Mouse (Mus musculus) megakaryocyte, embryonic 14.5 days (primary cell): ENCODE data around the gene Spryd3. TPM values are rescaled to one million over a fixed set of nuclear protein-coding genes. Genes with fewer than 3 reads are reported as not detected.

Source experiments
- H3K27me3 ChIP-seq: replicated peaks from 2 replicates; pipeline ENCODE3; 2012; ENCODE audit warnings: inconsistent platforms
- H3K36me3 ChIP-seq: replicated peaks from 2 replicates; pipeline ENCODE3; 2012; ENCODE audit warnings: low read length, inconsistent platforms, mixed read lengths
- H3K4me1 ChIP-seq: 2 replicates; pipeline ENCODE4 v1.6.1; 2012; ENCODE audit warnings: inconsistent platforms
- H3K4me3 ChIP-seq: replicated peaks from 2 replicates; pipeline ENCODE3; 2012; ENCODE audit warnings: moderate library complexity, mild to moderate bottlenecking, inconsistent platforms
- H3K9me3 ChIP-seq: 2 replicates; pipeline ENCODE4 v1.6.1; 2012; ENCODE audit warnings: inconsistent platforms
- FLI1 ChIP-seq: IDR thresholded peaks from 2 replicates; pipeline ENCODE4 v1.6.1; 2012; ENCODE audit warnings: low read length, inconsistent platforms, mixed read lengths
- GATA1 ChIP-seq: IDR thresholded peaks from 3 replicates; pipeline ENCODE4 v1.6.1; 2012; ENCODE audit warnings: mixed read lengths, low read length, inconsistent platforms, borderline replicate concordance
- polyA plus RNA-seq: library from polyadenylated mRNA; stranded (reverse); fragments of >175 nt; gene quantifications from 2 replicates; pipeline ENCODE4 v1.2.3, GENCODE M21; 2012; ENCODE audit warnings: low replicate concordance; ENCODE audit not compliant: insufficient read depth

Spryd3 gene
- polyA plus RNA-seq, 1 experiment: 25.9 TPM

DNA sequence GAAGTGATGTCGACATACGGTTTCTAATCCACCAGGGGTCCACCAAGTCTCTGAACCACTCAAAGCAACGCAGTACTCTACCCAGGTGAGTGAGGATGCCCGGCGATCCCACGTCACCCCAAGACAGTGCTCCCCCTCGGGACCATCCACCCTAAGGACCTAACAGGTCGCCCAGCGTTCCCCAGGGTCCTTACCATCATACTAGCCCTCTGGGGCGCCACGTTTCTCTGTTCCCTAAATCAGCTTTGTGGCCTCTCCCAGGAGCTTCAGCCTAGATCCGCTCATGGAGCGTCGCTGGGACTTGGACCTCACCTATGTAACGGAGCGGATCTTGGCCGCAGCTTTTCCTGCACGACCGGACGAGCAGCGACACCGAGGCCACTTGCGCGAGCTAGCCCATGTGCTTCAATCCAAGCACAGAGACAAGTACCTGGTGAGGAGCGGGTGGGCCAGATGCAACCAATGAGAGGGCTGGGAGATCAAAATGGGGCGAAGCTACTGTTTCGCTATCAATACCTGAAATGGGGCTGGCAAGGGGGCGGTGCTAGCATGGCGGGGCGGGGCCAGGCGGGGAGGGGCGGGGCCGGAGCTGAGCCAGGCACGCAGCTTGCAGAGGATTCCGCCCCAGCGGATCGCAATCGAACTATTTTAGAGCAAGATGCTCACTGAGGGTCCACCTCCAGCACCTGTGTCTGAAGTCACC, 29.1 kb downstream of the Spryd3 start:
- Histone ChIP-seq H3K9me3 (no peaks in the 10 kb centered on the region), H3K4me3 (peak overlapping the region; percentile 78), H3K36me3 (no peaks in the 10 kb centered on the region), H3K4me1 (peaks cover 81% of the 10 kb centered on the region), H3K27me3 (peaks cover 69% of the 10 kb centered on the region)
- TF ChIP-seq FLI1 (no peak), GATA1 (no peak)

DNA sequence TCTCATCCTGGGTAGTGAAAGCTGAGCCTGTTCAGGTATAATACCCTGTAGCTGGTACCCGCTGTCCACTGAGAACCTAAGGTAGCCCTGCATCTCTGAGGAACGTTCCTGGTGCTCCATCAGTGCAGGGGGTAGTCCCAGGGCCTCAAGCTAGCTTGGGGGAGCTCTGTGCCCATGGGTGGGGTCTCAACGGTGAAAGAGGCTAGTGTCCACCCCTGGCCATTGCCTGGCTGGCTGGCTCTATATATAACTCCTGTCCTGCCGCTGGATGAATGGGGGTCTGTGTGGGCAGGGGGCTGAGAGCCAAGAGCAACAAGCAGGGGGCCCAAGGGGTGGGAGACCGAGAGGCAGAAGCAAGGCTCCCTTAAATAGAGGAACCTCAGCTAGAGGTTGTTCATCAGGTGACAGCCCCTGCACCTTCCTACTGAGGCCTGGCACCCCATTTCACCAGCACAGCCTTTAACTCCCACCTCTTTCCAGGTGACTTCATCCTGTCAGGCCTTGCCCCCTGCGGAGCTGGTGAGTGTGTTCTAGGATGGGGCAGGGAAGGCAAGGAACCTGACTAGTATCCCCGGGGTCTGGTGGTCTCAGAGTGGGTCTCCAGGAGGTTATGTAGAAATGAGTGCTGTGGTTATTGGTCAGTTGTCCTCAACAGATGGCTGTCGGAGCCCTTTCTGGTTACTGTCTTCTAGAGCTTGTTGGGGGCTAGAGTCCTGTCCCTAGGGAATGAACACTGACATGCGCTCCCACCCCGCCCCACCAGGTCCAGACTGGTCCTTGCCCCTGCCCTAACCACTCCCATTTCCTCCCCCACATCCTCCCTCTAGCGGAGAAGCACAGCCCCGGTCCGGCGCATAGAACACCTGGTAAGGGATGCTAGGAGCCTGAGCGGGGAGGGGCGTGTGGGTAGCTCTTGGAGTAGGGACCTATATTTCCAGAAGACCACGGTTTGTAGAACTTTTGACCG, 30.0 kb downstream of the Spryd3 start:
- Histone ChIP-seq H3K4me1 (peaks cover 90% of the 10 kb centered on the region), H3K4me3 (peak overlapping the region; percentile 62), H3K36me3 (no peaks in the 10 kb centered on the region), H3K27me3 (peaks cover 69% of the 10 kb centered on the region), H3K9me3 (no peaks in the 10 kb centered on the region)
- TF ChIP-seq GATA1: no peak
- no peak for TF ChIP-seq FLI1

DNA sequence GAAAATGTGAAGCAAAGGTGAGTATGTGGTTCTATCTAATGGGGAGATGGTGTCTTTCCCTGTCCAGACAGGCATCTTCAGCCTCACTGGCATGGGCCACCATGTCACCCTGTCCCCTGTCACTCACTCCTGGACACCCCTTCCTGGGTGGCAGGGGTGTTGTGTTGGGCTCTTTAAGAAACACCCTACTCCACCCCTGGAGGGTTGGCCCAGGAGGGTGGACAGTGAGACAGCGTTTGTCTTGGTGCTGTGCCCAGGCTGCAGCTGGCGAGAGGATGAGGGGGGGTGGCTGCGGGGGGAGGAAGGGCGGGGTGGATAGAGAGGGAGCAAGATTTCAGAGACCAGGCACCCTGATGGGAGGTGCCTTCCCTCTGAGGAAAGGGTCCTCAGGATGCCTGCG, 30.7 kb downstream of the Spryd3 start:
- peaks cover 66% of the 10 kb centered on the region for H3K27me3 ChIP-seq
- peaks cover 91% of the 10 kb centered on the region for H3K4me1 ChIP-seq

DNA sequence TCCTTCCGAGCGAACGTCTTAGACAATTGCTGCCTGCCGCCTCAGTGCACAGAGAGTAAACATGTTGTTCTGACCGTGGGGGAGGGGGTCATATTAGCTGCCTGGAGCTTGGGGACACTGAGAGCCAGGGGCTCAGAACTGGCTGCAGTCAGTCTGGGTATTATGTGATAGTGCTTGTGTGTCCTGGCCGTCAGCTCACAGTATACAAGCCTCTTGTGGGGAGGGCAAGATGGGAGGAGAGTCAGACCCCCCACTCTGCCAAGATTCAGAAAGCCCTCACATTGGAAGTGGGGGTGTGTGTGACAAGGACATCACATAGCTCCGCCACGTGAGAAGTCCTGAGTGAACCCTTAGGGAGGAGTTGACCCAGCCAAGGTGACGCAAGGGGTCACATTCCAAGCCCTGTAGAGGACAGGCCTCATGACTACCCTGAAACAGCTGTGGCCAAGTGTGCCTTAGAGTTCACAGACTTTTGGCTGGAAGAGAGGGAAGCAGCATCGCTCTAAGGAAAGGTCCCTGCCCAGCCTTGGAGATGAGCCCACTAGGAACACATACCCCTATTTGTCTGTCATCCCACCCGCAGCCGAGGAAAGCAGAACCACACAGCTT, 32.0 kb downstream of the Spryd3 start:
- Histone ChIP-seq H3K4me1 (peaks cover 96% of the 10 kb centered on the region), H3K27me3 (peaks cover 68% of the 10 kb centered on the region), H3K4me3 (no peak overlapping the region), H3K36me3 (no peaks in the 10 kb centered on the region), H3K9me3 (no peaks in the 10 kb centered on the region)
- TF ChIP-seq FLI1 (no peak), GATA1 (no peak)

More for the DNA sequence above, 30.7 kb downstream of the Spryd3 start:
- Histone ChIP-seq H3K36me3 (no peaks in the 10 kb centered on the region), H3K9me3 (no peaks in the 10 kb centered on the region), H3K4me3 (peak overlapping the region; percentile 62)
- TF ChIP-seq GATA1 (no peak), FLI1 (no peak)

DNA sequence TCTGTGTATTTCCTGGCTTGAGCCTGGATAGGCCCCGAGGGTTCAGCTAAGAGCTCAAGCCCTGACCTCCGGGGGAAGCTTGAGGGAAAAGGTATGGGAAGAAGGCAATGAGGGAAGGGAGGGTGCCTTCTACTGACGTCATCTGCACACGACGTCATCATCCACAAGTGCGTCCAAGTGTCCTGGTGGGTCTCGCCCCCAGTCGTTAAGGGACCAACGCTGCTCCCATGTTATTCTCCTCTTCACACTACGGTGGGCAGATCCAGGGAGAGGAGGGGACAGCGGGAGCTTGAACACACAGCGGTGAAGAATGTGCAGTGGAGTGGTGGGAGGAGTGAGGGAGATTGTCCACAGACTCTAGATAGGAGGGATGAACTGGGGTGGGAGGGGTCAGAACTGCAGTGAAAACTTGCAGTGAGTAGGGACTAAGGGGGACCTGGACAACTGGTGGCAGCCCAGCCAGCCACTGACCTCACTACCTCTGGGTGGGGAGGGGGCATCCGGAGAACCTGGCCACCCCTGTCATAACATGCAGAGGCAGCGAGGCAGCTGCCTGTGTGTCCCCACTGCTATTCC, 32.6 kb downstream of the Spryd3 start:
- Histone ChIP-seq H3K36me3 (peaks cover 2% of the 10 kb centered on the region), H3K4me1 (peaks cover 94% of the 10 kb centered on the region), H3K9me3 (no peaks in the 10 kb centered on the region), H3K4me3 (peak overlapping the region; percentile 10), H3K27me3 (peaks cover 70% of the 10 kb centered on the region)
- TF ChIP-seq FLI1: no peak
- TF ChIP-seq GATA1: no peak

DNA sequence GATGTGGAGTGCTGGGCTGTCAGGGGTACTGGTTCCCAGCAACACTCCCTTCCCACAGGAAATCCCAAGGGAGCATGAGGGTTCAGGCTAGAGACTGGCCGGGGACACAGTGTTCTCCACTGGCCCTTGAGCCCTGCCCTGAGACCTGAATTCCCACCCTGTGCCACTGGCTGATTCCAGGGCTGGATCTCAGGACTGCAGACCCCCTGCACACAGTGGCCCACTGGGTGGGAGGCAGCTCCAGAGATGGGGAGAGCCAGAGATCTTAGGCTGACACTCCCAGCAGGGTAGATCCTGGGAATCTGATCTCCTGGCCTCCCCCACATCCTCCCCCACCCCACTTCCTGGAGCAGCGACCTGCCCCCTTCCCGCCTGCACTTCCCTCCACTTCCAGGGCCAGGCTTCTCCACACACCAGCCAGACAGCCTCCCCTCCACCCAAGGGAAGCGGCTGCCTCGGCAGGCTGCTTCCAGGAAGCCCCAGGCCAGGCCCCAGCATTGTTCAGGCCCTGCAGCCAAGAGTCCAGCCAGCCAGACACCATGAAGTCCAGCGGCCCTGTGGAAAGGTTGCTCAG, 33.4 kb downstream of the Spryd3 start:
- TF ChIP-seq FLI1 (no peak), GATA1 (no peak)
- peaks cover 10% of the 10 kb centered on the region for H3K36me3 ChIP-seq
- H3K9me3 ChIP-seq: no peaks in the 10 kb centered on the region
- peaks cover 67% of the 10 kb centered on the region for H3K27me3 ChIP-seq
- peak overlapping the region; percentile 8 for H3K4me3 ChIP-seq
- peaks cover 94% of the 10 kb centered on the region for H3K4me1 ChIP-seq

DNA sequence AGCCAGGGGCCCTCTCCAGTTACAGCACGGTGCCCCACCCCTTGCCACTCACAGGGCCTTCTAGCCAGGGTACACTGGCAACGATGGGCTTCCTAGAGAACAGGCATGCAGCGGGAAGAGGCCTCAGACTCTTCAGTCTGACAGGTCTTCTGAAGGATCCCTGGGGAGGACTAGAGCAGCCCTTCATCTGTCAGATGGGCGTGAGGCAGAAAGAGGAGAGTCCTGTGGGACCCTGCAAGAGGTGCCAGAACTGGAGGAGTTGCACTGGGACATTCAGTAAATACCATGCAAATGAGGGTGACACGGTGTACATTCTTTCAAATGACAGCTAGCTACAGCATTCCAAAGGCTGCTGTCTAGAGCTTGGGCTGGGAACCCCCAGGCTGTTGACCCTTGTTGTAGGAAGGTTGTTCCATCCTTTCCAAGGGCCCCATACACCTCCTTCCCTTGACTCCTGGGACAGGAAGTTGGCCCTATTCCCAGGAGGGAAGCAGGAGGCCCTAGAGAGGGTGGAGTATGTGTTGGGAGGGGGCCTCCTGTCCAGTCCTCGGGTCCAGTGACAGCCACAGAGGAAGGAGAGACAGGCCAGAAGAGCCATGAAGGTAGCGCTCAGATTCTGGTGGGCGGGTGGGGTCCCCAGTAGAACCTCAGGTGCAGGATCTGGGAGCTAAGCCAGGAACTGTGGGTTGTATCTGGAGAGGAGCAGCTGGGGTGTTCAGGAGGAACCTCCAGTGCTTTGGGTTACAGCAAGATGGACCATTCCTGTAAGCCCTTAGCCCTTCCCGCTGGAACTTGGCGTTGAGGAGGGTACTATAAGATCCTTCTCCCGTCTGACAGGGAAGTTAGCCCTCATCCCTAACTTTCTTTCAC, 34.1 kb downstream of the Spryd3 start:
- peaks cover 16% of the 10 kb centered on the region for H3K36me3 ChIP-seq
- peaks cover 94% of the 10 kb centered on the region for H3K4me1 ChIP-seq
- no peak for TF ChIP-seq FLI1
- no peak for TF ChIP-seq GATA1
- H3K9me3 ChIP-seq: no peaks in the 10 kb centered on the region
- H3K27me3 ChIP-seq: peaks cover 63% of the 10 kb centered on the region
- peak overlapping the region; percentile 8 for H3K4me3 ChIP-seq

DNA sequence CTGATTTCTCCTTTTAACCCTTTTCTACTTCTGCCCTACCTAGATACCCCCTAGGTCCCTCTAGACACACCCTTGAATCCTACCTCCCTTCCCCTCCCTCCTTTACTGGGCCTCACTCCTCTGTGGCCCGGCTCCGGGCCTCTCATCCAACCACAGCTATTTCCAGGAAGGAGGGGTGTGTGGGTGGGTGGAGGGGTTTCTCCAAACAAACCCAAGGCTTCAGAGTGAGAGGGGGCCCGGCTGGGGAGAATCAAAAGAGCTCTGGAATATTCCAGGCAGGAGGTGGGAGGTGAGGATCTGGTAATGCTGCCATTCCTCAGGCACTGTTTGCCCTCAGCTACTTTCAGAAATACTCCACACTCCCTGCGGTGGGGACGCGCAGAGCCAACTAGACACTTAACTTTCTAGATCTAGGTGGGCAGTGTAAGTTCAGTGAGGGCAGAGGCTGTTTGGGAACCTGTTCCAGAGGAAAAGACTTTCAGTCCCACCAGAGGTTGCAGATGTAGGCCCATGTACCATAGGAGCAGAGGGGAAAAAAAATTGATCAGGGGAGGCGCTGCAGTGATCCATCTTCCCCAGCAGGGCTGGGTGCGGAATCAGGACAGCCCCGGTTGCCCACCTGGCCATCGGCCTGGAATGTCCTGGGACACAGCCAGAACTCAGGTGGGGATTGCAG, 34.9 kb downstream of the Spryd3 start:
- H3K4me1 ChIP-seq: peaks cover 92% of the 10 kb centered on the region
- H3K27me3 ChIP-seq: peaks cover 55% of the 10 kb centered on the region

More for the DNA sequence above, 34.9 kb downstream of the Spryd3 start:
- Histone ChIP-seq H3K36me3 (peaks cover 20% of the 10 kb centered on the region), H3K9me3 (no peaks in the 10 kb centered on the region), H3K4me3 (no peak overlapping the region)
- TF ChIP-seq FLI1: no peak
- no peak for TF ChIP-seq GATA1
